Mouse (Mus musculus) spleen, adult 12 weeks (tissue): ENCODE results near the gene Scn8a.

Experiments
- DNase-seq: peaks from one replicate; pipeline ENCODE4 v3.0.0; 2022; ENCODE audit warnings: low spot score

The Scn8a gene

DNA sequence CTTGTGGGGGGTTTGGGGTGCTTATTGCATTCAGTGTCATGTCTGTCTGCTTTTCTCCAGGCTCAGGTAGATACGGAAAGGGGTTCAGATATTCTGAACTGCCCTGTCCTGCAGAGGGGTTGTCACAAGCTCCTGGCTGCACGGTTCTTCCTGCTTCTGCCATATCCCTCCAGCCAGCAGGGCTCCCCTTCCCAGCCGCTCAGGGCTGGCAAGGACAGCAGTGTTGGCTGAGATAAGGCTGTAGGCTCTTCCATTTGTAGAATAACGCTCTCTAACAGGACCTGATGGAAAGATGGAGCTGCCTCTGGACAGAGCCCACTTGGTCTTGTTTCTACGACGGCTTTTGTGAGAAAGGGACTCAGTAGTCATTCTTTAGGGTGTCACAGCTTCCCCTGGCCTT, 172.3 kb downstream of the Scn8a start:
- DNase-seq: no peak

DNA sequence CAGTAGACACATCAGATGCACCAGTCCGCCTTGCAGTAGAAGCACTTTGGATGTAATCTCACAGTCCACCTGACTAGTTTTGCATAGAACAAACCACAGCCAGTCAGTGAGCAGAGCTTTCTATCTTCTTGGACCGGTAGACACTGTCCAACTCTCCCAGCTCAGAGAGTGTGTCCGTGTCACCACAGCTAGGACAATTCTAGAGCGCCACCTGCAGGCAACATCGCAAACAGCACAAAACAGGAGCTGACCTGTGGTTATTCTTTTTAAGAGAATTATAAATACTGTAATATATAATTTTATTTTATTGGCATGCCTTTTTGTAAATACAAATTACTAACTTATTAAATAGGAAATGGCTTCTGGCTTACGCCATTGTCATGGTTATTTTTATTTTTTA, 173.0 kb downstream of the Scn8a start:
- no peak for DNase-seq

DNA sequence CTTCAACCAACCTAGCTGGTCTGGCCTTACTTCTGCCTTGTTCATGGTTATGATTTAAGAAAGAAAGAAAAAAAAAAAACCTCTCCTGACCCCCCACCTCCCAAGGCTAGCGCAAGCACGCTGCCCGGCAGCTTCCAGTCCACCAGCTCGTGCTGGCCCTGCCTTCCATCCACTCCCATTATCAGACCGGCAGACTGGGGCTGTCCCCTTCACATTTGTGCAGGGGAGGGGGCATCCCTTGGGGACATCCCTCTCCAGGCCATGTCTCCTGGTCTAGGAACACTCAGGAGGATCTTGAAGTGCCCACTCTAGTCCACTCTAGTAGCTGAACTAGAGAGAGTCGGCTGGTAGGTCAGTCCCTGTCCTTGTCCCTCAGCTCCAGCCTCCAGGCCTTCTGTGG, 174.9 kb downstream of the Scn8a start:
- DNase-seq: no peak

DNA sequence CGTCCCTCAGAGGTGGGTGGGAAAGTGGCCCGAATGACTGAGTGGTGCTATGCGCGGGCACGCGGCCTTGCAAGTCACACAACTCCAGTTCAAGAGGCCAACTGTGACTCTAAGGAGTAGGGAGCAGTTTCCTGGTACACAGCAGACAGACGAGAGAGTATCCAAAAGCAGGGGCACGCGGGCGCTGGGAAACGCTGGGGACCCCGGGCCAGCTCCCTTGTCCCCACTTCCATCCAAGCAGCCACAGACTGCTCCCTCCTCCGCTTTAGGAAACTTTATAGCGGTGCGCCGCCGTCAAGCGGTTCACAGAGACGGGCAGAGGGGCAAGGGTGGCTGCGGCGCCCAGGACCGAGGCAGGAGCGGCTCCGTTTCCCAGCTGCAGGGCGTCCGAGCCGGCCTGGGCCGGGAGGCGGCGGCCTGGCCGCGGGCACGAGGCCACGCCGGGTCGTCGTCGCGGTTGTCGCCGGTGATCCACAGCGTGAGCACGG, 176.4 kb downstream of the Scn8a start:
- no peak for DNase-seq

DNA sequence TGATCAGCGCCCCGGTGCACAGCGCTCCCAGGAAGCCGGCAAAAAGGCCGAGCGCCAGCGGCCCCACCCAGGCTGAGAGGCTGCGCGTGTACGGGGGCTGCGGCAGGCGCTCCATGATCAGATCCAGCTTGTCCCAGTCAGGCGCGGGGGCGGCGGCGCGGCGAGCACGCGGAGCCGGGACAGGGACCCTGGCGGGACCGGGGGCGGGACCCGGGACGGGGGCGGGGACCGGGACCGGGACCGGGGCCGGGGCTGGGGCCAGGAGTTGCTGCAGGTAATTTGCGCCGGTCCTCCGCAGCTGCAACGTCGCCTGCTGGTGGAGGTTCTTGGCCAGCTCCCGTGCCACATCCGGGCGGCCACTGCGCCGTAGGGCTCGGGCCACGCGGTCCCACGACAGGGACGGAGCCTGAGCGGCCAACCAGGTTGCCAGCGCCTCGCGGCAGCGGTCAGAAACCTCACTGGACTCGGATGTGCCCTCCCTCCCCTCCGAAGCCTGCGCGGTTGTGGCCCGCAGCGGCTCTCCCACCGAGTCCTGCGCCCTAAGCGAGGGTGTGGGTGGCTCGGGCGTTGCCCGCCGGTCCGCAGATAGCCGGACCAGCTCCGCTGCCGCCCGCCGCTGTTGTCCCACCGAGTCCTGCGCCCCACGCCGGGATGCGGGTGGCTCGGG, 177.0 kb downstream of the Scn8a start:
- no peak for DNase-seq

DNA sequence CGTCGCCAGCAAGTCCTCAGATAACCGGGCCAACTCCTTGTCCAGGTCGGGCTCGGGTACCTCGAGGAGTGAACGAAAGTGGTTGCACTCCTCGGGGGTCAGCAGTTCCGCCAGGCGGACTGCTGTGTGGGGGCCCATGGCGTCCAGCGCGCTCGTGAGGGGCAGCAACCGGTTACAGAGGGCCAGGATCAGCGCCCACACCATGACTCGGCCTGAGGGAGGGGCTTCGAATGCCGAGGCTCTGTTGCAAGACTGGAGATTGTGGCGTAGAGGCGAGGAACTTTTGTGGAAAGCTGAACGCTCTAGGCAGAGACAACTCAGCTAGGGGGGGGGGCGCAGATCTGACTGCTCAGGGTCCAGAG, 177.5 kb downstream of the Scn8a start, which contains the start of gene Gm47841:
Gene Gm47841, minus strand, starts transcription at position 204 of the 362 bp plus-strand sequence.
- no peak for DNase-seq

DNA sequence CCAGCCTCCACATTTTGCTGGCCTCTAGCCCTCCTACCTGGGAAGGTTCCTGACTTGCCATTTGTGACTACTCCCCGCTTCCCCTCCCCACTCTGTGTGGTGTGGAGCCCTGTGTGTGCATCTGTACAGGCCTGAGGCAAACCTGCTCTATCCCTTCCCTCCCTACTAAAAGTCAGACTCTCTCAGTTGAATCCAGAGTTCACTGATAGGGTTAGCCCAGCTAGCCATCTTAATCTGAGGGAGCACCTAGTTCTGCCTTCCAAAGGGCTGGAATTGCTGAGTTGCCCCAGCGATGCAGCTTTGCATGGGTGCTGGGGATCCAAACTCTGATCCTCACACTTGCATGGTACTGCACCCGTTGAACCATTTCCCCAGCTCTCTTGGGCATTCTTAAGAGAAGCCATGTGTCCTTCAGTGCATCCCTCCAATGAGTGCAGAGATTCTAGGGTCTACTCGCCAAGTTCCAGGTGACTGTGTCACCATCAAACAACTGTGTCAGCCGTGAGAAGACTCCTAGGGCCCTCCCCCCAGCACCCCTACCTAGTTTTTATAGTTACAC, 178.8 kb downstream of the Scn8a start:
- DNase-seq: no peak

DNA sequence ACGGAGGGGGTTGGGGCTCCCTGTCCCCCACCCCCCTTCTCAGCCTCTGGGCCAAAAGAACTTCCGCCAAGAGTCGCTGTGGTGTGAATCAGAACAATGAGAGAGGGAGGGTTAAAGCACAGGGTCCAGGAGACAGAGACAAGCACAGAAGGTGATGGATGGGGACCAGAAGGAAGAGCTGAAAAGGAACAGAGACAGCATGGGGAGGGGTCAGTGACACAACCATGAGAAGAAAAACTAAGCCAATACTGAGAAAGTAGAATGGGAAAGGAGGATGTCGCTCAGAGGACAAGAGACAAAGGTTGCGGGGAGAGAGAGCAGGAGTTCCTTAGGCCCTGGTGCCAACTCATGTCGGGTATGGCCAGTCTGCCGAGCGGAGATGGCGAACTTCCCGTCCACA, 182.2 kb downstream of the Scn8a start:
- DNase-seq: no peak

DNA sequence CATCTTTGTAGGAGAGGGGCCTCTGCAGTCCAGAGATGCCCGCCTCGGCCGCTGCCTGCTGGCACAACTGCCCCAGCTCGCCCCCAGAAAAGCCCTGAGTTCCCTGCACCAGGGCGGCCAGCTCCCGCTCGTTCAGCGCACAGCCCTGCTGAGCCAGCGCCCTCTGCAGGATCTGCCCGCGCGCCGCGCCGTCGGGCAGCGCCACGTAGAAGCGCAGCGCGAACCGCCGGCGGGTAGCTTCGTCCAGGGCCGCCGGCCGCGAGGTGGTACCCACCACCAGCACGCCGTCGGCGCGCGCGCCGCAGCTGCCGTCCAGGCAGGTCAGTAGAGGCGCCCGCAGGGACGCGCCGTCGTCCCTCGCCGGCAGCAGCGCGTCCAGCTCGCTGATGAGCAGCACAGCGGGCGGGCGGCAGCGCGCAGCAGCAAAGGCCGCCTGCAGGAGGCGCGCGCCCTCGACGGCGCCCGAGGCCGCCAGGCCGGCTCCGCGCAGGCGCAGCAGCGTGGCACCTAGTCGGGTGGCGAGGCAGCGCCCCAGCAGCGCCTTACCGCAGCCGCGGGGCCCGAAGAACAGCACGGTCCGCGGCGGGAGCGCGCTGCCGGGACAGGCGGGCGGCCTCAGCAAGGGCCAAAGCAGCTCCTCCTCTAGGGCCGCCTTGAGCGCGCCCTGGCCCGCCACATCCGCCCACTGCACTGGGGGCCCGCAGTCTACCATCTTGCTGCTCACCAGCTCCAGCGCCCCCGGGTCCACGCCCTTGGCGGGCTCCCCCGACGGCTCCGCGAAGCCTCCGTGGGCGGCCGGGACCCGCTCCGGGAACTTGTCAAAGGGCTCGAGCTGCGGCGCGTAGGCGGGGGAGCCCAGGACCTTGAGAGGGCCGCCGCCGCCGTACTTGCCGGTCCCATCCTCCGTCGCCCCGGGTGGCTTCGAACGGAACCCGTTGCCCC, 183.2 kb downstream of the Scn8a start:
- no peak for DNase-seq

DNA sequence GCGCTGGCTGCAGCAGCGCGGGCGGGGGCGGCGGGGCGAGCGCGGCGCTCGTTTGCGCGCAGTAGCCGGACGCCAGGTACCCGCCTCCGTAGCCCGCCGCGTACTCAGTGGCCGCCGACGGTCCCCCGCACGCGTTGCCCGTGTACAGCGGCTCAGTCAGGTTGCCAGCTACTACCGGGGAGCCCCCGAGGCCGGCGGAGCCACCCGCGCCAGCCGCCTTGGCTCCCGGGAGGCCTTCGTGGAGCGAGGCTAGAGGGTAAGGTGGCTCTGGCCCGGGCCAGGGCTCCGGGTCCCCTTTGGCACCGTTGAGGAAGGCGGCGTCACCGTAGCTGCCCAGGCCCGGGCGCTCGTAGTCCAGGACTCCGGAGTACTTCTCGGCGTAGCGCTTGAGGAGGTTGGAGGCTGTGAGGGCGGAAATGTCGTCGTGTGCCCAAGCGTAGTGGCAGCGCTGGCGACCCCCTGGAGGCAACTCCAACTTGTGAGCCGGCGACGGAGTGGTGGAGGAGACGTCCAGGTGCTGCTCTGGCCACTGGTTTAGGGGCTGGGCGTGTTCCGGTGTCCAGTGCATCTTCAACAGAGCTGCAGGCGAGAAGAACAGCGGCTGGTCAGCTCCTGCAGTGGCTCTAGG, 184.3 kb downstream of the Scn8a start:
- no peak for DNase-seq

DNA sequence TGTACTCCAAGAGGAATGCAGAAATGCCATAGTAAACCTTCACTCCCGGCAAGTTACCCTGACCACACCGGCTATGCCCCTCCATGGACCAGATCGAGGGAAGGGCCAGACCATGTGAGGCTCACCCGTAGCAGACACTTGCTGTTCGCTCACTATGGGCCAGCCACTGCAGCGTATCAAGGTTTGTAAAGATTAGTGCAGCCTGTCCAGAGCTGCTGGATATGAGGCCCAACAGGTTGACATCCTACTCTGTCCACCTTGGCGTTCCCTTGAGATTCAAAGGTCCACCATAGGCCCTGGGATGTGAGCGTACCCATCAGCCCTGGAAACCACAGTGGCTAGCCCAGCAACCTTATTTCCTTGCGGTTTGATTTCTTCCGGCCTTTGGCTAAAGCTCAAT, 184.9 kb downstream of the Scn8a start:
- DNase-seq: no peak

DNA sequence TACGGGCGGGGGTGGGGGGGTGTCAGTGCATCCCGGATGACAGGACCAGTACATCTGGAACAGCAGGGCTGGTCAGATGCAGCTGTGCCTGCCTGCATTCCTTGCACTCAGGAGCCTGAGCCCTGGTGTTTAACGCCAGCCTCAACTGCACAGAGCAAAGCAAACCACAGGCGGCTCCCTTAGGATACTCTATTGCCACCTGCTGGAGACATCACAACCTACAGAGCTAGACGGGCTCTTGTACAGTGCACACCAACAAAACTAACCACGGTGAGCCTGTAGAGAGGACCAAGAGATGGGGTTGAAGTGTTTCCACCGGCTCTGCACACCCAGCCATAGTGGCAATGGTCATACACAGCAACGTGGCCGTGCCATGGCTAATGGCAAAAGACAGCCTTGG, 186.6 kb downstream of the Scn8a start:
- DNase-seq: no peak

DNA sequence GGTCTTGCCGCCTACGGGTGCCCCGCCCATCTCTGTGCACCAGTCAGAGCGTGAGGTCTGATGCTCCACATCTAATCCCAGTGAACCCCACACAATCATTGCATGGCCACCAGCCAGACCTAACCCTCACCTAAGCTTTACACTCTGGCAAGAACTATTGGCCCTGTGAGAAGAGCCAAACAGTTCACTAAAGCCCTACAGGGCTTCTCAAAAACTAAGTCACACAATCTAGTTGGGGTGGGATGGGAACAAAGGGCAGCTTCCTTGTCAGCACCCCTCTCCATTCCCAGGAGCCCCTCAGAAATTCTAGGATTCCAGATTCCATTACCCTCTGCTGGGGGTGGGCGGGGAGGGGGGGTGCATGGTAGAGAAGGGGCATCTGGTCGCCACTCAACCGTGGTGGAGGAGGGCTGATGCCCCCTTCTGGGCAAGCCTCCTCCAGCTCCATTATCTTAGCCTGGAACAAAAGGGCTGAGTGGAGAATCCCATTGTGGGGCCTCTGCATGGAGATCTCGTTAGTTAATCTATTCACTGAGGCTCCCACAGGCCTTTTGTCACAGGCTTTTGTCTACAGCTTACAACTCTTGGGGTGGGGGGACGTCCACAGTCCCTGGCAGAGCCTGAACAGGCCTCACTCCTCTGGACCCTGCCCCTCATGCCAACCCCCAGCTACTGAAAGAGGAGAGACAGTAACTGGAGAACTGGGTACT, 190.1 kb downstream of the Scn8a start:
- no peak for DNase-seq

DNA sequence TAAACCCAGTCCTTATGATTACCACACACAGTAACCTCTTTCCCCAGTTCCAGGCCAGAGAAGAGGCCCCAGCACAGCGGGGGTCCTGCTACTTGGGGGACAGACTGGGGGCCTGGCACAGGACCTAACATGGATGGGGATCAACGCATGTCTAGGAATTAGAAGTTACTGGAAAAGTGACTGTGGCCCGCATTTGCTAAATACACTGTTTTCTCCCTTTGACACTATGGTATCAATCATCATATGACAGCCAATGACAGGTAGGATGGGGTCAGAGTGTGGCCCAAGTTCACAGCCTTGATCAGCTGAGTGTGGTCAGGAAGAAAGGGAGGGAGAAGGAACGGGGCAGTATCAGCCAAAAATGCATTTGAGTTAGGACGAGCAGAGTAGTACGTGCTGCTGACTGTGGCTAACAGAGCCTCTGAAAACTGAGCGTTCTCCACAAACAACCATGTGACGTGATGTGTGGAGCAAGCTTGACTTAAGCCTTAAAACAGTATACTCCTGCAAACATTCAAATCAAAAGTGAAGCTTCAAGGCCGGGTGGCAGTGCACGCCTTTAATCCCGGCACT, 190.7 kb downstream of the Scn8a start:
- no peak for DNase-seq

DNA sequence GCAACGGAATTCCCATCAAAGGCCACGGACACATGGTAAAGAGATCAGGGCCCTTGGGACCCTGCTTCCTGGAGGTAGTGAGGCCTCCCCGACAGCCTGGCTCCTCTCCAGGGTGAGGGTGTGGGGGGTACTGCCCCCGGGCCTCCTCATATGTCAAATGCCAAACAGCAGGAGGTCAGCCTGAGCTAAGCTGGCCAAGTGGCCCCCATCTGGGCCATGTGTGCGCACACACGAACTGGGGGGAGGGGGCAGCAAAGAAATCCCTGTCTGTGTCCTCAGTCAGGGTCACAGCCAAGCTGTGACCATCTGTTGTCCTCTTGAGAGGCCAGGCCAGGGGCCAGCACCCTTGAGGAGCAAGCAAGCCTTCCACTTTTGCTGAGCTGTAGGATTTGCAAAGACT, 195.4 kb downstream of the Scn8a start:
- no peak for DNase-seq

DNA sequence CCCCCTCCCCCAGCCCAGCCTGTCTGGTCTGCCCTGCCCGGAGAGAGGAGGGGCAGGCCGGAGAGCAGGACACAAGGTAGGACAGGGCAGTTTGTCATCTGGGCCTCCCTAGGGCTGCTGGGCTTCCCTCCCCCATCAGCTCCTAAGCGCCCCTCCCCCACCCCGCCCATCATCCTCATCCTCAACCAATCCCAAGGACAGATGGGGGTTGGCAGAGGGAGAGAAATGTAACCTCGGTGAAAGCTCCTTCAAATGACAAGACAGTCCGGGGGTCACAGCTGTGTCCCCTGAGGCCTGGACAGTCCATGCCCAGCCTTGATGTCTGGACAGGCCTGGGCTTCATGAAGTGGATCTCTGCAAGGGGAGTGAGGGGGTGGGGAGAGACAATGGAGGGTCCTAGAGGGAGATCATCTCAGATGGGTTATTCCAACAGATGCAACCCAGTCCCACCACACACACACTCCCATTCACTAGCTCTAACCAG, 196.7 kb downstream of the Scn8a start:
- no peak for DNase-seq

DNA sequence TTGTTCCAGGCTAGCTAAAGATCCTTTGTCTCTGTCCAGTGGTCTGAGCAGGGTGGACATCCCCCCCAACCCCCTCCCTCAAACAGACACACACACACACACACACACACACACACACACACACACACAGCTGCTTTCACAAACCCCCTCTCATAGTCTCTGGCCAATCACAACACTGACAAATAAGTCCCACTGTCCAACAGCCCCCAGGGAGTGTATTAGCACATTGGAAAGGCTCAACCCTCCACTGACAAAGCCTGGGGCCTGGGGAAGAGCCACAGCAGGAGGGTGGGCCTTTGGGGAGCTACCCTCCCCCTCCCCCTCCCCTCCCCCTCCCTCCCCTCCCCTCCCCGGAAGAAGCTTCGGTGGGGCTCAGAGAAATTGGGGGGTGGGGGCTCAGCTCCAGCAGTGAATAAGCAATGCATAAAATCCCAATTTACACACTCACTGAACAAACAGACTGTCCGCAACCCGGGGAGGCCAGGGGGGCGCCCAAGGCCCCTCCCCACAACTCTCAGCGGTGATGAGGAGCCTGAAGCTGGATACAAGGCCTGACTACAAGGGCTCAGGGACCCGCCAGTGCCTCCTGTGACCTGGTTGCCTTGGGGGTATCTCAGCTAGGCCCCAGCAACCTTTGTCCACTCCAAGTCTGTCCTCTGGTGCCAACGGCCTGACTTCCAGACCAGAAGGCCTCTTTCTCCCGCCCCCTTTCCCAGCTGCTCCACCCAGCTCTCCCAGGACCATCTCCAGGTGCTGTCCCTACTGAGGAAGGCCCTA, 197.4 kb downstream of the Scn8a start:
- DNase-seq: no peak

DNA sequence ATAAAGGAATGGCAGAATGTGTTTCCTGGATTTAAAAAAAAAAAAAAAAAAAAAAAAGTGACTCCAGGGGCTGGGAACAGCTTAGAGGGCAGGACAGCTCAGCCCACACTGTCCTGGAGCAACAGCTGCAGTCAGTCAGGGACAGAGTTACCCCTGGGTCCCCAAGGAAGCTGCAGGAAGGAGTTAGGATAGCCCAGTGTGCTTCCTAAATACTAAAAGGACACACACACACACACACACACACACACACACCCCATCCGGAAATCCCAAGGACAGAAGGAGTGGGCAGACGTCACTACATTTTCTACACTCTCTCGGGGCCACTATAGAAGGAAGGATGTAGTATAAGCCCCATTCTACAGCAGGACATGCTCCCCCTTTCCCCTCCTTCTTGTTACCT, 198.4 kb downstream of the Scn8a start:
- DNase-seq: no peak

DNA sequence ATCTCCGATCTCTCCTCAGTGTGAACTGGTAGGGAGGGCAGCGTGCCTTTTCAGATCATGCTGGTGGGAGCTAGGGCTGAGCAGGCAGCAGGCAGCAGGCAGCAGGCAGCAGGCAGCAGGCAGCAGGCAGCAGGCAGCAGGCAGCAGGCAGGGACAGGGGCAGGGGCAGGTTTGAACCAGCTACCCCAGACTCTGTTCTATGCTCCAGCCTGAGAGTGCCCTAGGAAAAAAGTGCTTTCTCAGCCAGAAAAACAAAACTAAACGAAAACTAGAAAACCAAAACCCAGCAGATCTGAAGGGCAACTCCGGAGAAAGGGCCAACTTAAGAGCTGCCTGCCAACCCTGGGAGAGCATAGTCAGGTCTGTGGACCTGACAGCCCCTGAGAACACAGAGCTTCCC, 199.0 kb downstream of the Scn8a start:
- DNase-seq: no peak

DNA sequence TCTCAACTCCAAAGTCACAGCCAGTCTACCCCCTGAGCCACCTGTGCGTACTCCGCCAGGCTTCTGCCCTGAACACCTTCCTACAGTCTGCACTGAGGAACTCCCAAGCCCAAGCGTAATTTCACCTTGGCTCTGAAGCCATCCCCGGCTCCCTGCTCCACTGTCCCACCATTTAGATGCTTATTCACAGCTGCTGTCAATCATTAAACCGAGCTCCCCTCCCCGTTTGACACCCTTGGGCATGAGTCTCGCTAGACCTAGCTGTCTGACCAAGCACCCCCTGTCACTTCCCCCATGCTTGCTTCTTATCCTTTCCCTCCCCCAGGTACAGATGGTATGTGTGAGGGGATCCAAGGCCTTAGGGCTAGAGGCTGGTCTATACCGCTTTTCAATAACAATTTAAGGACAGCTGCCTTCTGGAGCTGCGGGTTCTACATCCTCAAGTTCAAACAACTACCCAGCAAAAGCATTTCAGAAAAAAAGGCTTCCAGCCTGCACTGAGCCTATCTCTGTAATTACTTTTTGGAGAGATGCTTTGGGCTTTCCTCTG, 200.1 kb downstream of the Scn8a start:
- DNase-seq: no peak
